Mouse (Mus musculus) macrophage (primary cell): Measurements from ENCODE around the gene Zfp945. TPM values are rescaled to one million over a fixed set of nuclear protein-coding genes. Genes with fewer than 3 reads are reported as not detected.
"Not testable (repeated sequence)": the region's sequence is repeated elsewhere in the genome, so short reads cannot be mapped to it uniquely, and the experiment has no call there.

Source experiments
- H3K27ac ChIP-seq: fragments of 350-480 bp; formaldehyde crosslinking; 2 replicates; pipeline ENCODE4 v1.9.0; 2021
- H3K36me3 ChIP-seq: fragments of 350-480 bp; formaldehyde crosslinking; 2 replicates; pipeline ENCODE4 v1.9.0; 2021; ENCODE audit errors: inconsistent target
- H3K4me3 ChIP-seq: fragments of 350-480 bp; formaldehyde crosslinking; 2 replicates; pipeline ENCODE4 v1.9.0; 2021; ENCODE audit errors: inconsistent target
- H3K79me2 ChIP-seq: fragments of 350-480 bp; formaldehyde crosslinking; 2 replicates; pipeline ENCODE4 v1.9.0; 2021; ENCODE audit errors: inconsistent target
- WGBS: methylation state at CpG from one replicate; pipeline ENCODE4 v1.1.7; 2026; ENCODE audit warnings: inconsistent platforms; ENCODE audit not compliant: missing documents; 5-methylcytosine and 5-hydroxymethylcytosine counted together
- polyA plus RNA-seq: library from polyadenylated mRNA; stranded (reverse); fragments of 250-400 nt; gene quantifications from 3 replicates; pipeline ENCODE4 v1.2.4, GENCODE M21; 2018; ENCODE audit warnings: inconsistent platforms
- total RNA-seq, 78 experiments: library from RNA; depleted of rRNA; stranded (reverse); fragments of 250-400 nt; gene quantifications; 1 replicate in 9 of 78; 2 replicates in 24 of 78; 3 replicates in 43 of 78; 4 replicates in 2 of 78; pipeline ENCODE4 v1.2.4; 2018; ENCODE audit warnings: inconsistent platforms in 56 of 78

Zfp945 gene
- total RNA-seq (2018; cell fraction: chromatin; rRNA removed): 100 to 1,000 TPM in 2 of 26 experiments, 10 to 100 TPM in 24; 15.8 to 133 (median 36.4) TPM
- total RNA-seq (2018; cell fraction: cytosol; rRNA removed): 1 to 10 TPM; 2.0 to 5.0 (median 2.6) TPM
- 100 to 1,000 TPM in 1 of 26 experiments, 10 to 100 TPM in 25; 15.5 to 102 (median 25.7) TPM for total RNA-seq (2018; cell fraction: nucleus; rRNA removed)
- polyA plus RNA-seq: 2.0 to 5.1 TPM (median 3.8 TPM) in 3 replicates

DNA sequence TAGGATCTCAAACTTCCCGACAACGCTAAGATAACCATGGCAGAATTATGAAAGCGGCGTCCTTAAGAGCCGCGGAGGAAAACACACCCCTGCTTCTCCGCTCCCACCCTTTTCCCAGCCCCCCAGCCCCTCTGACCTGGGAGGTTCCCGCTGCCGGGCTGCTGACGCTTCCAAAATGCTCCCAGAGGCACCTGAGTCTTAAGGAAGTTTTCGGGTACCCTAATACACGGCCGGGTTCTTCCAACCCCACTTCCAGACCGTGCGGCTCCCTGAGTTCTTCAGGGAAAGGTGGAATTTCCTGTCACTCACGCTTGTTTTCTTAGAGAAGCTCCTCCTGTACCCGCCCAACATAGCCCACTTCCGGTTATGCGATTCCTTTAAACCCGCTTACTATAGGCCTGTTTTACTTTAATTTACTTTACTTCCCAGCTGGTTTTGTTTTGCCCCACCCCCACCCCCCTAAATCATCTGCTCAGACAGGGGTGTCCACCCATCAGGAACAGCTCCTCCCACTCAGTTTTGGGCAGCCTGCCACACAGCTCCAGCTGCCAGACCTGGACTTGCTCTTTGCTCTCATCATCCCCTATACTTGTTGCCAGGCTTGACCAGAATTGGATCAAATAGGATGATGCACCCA, at the start of gene Zfp945:
Gene Zfp945, minus strand, starts transcription at position 290 of the 637 bp plus-strand sequence.
- Histone ChIP-seq H3K4me3 (peak within 1 kb of the TSS; percentile 86), H3K27ac (peak within 1 kb of the TSS; percentile 52), H3K36me3 (0 out of 2 replicates have a peak, but pooled peaks cover 9% of the 10 kb centered on the region), H3K79me2 (no peaks in the 10 kb centered on the region)
- WGBS: under 1% methylated on average over 20 of the region's 20 CpGs

DNA sequence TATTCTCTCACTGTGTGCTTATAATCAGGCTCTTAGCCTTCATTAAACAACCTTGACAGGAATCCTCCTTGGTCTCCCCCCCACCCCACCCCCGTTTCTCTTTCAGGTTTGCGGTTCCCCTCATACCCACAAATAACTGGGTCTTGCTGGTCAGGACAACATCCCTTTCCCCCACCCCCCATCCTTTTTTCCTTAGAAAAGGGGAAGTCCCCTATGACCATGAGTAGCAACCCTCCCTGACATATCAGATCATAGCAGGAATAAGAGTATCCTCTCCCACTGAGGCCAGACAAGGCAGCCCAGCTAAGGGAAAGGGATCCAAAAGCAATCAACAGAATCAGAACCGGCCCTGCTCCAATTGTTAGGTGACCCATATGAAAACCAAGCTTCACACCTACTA, 21.4 kb upstream of the Zfp945 start:
- Histone ChIP-seq H3K36me3 (no peaks in the 10 kb centered on the region), H3K27ac (no peak overlapping the region), H3K4me3 (no peak overlapping the region), H3K79me2 (no peaks in the 10 kb centered on the region)
- WGBS: 100% methylated on average over 1 of the region's 3 CpGs

DNA sequence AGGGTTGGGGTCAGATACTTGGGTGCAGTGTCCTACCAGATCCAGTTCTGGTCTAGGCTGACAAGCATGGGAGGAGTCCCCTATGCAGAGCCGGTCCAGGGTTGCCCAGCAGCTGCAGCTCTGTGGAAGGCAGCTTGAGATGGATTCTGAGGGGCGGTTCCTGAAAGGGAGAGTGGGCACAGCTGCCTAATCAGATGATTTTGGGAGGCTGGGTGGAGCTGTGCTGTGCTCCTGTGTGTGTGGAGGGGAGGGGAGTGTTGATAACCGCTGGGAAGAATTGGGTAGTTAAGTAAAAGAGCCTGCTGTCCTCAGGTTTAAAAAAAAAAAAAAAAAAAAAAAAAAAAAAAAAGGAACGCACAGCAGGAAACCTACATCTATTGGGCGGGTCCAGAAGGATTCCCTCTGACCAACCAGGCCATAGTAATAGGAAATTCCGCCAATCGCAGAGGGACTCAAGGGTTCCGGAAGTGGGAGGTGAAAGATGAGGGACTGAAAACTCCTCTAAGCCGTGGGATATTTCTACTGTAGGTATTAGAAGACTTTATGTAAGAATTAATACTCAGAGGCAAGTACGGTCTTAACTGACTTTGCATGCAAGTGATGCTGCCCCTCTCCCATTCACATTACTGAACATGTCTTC, 17.2 kb upstream of the Zfp945 start:
- WGBS: 76% methylated on average over 8 of the region's 10 CpGs
- H3K36me3 ChIP-seq: no peaks in the 10 kb centered on the region
- H3K4me3 ChIP-seq: no peak overlapping the region
- no peaks in the 10 kb centered on the region for H3K79me2 ChIP-seq
- H3K27ac ChIP-seq: no peak overlapping the region

DNA sequence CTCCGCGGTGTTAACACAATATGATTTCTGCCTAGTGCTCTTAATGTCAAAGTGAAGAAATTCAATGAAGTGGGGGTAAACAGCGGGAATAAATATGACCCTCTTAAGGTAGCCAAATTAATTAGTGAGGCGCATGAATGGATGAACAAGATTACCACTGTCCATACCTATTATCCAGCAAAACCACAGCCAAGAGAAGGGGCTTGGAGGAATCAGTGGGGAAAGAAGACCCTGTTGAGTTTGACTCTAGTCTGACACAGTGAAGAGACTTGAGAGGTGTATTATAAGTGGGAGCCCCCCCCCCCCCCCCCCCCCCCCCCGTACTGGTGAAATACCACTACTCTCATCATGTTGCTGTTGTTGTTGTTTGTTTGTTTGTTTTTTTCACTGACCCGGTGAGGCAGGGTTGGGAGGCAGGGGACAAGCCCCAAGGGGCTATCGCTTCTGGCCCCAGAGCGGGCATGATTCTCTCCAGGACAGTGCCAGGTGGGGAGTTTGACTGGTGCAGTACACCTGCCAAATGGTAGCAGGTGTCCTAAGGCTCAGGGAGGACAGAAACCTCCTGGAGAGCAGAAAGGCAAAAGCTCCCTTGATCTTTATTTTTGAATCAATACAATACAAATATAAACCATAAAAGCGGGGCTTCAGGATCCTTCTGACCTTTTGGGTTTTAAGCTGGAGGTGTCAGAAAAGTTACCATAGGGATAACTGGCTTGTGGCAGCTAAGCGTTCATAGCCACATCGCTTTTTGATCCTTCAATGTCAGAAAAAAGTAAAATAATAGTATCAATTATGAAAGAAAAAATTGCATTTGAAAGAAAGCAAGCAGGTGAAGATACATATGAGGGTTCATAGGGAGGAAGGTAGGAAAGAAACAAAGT, 10.7 kb upstream of the Zfp945 start:
- WGBS: 88% methylated on average over 10 of the region's 11 CpGs

DNA sequence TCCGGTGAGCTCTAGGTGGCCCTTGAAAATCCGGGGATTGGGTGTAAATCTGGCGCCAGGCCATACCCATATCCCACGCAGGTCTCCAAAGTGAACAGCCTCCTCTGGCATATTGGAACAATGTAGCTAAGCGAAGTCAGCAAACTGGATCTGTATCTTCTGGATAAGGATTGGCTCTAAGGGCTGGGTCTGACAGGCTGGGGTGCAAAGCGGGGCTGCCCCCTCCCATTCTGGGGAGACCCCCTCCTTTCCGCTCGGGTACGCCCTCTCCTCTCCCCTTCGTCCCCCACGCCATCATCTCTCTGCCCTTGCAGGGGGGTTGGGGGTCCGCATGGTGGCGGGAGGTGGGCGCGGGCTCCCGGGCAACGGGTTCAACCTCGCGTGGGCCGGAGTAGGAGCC, 9.4 kb upstream of the Zfp945 start:
- 88% methylated on average over 10 of the region's 20 CpGs for WGBS
- no peak overlapping the region for H3K4me3 ChIP-seq
- H3K36me3 ChIP-seq: no peaks in the 10 kb centered on the region
- H3K79me2 ChIP-seq: no peaks in the 10 kb centered on the region
- H3K27ac ChIP-seq: no peak overlapping the region

More for the DNA sequence above, 10.7 kb upstream of the Zfp945 start:
- no peak overlapping the region for H3K27ac ChIP-seq
- no peak overlapping the region for H3K4me3 ChIP-seq
- no peaks in the 10 kb centered on the region for H3K79me2 ChIP-seq
- H3K36me3 ChIP-seq: no peaks in the 10 kb centered on the region

DNA sequence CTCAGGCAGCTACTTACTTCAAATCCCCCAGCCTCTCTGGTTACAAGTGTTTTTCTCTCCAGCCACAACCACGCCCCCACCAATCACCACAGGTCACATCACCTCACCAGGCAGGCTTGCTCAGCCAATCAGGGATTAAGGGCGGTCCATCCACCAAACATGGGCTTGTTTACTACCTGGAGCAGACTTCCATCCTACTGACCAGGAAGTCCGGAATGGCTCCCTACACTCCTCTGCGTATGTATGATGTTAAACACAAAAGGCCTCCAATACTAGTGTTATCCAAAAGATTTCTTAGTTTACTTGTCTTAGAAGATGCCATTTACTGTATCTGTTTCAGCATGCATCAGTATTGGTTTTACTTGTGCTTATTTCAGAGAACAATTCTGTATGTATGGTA, 8.6 kb upstream of the Zfp945 start:
- H3K4me3 ChIP-seq, H3K79me2 ChIP-seq, H3K36me3 ChIP-seq, H3K27ac ChIP-seq: not testable (repeated sequence)
- WGBS: 89% methylated on average over 4 of the region's 4 CpGs

DNA sequence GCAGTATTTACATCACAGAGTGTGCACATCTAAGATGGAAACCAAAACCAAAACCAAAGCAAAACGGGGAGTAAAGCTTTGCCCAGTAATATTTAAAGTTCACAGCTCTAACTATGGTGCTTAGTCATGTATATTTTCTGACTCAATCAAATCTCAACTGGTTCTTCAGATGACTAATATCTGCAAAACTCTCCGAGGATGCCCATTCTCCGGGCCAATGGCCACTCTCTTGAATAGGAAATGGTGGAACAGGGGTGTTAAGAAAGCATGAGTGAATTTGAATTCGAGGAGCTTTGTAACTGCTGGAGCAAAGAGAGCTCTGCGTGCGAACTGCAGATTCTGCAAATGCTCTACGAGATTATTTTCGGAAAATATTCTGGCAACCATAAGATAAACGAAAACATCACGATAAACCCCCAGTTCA, 501 bp downstream of the Zfp945 start:
- H3K79me2 ChIP-seq: no peaks in the 10 kb centered on the region
- peak overlapping the region; percentile 52 for H3K27ac ChIP-seq
- 2% methylated on average over 10 of the region's 10 CpGs for WGBS
- H3K36me3 ChIP-seq: 0 out of 2 replicates have a peak, but pooled peaks cover 9% of the 10 kb centered on the region
- peak overlapping the region; percentile 86 for H3K4me3 ChIP-seq

DNA sequence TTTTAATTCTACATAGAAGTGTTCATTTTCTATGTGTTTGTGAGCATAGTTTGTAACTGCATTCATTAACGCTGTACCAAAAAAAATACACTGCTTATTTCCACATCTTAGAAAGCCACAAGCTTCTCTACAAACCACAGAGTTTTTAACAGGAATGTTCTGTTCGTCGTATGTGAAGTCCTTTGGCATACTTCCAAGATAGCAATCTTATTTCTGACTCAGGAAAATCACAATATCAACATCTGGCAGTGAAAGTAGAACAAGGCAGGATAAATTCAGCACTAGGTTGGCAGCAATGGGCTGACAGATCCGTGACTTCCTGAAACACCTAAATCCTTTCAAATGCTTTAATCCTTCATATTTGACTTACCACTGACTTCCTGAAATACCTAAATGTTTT, 45.8 kb downstream of the Zfp945 start:
- no peak overlapping the region for H3K4me3 ChIP-seq
- H3K27ac ChIP-seq: no peak overlapping the region
- no peaks in the 10 kb centered on the region for H3K36me3 ChIP-seq
- no peaks in the 10 kb centered on the region for H3K79me2 ChIP-seq
- 11% methylated on average over 4 of the region's 4 CpGs for WGBS

DNA sequence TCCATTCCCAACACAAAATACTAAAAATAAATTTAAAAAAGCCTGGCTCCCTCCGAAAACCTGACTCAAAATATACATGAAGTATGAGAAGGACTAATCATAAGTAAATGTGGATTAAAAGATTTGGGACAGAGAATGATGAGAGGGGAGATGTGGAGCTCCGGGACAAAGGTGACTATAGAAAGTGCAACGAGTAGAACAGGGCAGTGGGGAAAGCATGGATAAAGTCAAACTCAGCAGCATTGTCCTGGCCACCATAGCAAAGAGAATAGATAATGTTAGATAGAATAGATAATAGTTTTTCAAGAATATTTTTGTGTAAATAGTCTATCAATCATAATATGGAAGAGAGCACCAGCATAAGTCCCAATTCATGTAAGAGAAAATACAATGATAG, 48.7 kb downstream of the Zfp945 start:
- 66% methylated on average over 3 of the region's 3 CpGs for WGBS

DNA sequence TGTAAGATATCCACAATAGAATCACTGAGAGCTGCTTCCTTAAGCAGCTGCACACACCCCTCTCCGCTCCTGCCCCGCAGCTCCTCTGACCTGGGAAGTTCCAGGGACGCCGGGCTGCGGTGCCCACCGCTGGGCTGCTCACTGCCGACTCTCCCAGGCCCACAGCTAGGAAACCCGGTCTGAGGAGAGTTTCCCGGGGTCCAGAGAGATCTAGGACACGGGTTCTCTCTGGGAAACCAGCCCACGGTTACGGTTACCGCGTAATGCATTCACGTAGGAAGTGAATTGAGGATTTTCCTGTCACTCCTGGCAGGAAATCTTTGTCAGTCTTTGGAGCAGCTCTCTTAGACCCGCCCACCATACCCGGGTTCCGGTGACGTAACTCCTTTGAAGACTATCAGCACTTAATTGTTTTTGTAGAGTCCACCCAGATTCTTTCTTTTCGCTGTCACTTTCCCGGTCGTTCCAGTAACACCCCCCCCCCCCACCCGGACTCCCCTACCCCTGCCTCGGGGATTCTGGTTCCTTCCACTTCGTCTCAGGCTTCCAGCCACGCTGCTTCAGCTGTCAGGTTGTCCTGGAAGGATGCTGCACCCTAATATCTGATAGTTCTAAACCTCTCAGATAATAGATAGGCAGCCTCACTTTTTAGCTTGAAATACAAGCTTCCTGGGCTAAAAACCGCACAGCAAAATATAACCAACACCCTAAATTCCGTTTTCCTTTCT, 49.3 kb downstream of the Zfp945 start:
- Histone ChIP-seq H3K79me2 (no peaks in the 10 kb centered on the region), H3K36me3 (no peaks in the 10 kb centered on the region), H3K27ac (0 out of 2 replicates have a peak overlapping the region, but pooled peaks have one; percentile 4), H3K4me3 (peak overlapping the region; percentile 66)
- WGBS: 4% methylated on average over 28 of the region's 28 CpGs

More for the DNA sequence above, 48.7 kb downstream of the Zfp945 start:
- H3K27ac ChIP-seq: no peak overlapping the region
- H3K4me3 ChIP-seq: peak overlapping the region; percentile 66; the same call in 1 of the 2 replicates
- no peaks in the 10 kb centered on the region for H3K79me2 ChIP-seq
- H3K36me3 ChIP-seq: no peaks in the 10 kb centered on the region

DNA sequence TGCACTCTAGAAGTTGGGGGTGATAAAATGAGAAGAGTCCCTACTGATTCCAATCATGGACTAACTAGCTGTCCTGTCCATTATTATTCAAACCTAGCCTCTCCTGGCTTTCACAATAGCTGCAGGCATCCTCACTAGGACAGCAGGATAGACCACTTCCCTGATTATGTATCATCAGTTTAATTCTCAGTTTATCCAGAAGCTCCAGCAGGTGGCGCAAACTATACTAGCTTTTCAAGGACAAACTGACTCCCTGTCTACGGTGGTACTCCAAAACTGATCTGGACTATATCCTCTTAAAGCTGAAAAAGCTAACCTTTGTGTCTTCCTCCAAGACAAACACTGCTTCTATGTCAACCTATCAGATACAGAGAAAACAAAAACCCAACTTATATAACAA, 67.2 kb downstream of the Zfp945 start:
- Histone ChIP-seq H3K4me3 (no peak overlapping the region), H3K27ac (no peak overlapping the region), H3K36me3 (no peaks in the 10 kb centered on the region), H3K79me2 (no peaks in the 10 kb centered on the region)
- 55% methylated on average over 2 of the region's 2 CpGs for WGBS
